In the genomic region with DNA sequence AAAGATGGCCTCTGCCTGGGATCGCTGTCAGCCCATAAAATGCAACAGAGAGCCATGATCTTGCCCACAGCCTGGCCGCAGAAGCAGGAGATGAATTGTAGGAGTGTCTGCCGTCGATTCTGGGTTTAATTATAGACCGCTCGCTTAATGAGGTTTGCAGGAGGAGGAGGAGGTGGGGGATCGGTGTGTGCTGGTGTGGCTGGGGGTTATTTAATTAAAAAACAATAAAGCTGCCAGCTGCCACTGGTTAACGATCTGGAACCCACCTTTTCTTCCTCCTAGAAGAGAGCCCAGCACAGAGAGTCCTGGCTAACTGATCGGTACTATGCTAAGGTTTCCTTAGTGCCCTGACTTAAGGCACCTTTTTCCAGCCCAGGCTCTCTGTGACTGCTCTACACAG, we compare ENCODE assay signal across 17 mouse cellular contexts.
DNase-seq lines count a peak whose midpoint lies in the region; ATAC-seq and TF ChIP-seq lines count a peak whose summit lies in the region.
"Had no signal": no experiment of that assay in that cellular context is flagged by ENCODE, and none has a peak within 500 bp of the region (broad histone marks: within the 10 kb centered on the region; RNA-seq: fewer than 3 reads in every experiment).

No protein-coding gene starts in this region.

- 0 out of 2 replicates have a peak, but pooled peaks cover 7% of the 10 kb centered on the region for H3K4me1 ChIP-seq in hindbrain, embryonic 12.5 days
- no peaks in the 10 kb centered on the region for H3K4me1 ChIP-seq in hindbrain, postnatal 0 days (ENCODE audit: insufficient read depth, low read length)
- no peaks in the 10 kb centered on the region for H3K4me1 ChIP-seq in neural tube, embryonic 12.5 days
- H3K4me1 ChIP-seq: embryonic facial prominence, embryonic 12.5 days; midbrain, embryonic 15.5 days had no signal

- peak overlapping the region; percentile 66 for H3K27ac ChIP-seq in hindbrain, embryonic 12.5 days
- no peak overlapping the region for H3K27ac ChIP-seq in hindbrain, postnatal 0 days
- H3K27ac ChIP-seq in neural tube, embryonic 12.5 days, result no peak overlapping the region
- H3K27ac ChIP-seq: embryonic facial prominence, embryonic 12.5 days; left cerebral cortex, adult 2 months; limb, embryonic 15.5 days; midbrain, embryonic 15.5 days had no signal

- H3K9me3 ChIP-seq in hindbrain, embryonic 12.5 days (replicated peaks), result no peaks in the 10 kb centered on the region
- no peaks in the 10 kb centered on the region for H3K9me3 ChIP-seq in hindbrain, postnatal 0 days (ENCODE audit: low read length)
- H3K9me3 ChIP-seq in neural tube, embryonic 12.5 days, result no peaks in the 10 kb centered on the region
- H3K9me3 ChIP-seq: embryonic facial prominence, embryonic 12.5 days; limb, embryonic 15.5 days; midbrain, embryonic 15.5 days had no signal

- H3K9ac ChIP-seq in hindbrain, embryonic 12.5 days, result no peak overlapping the region
- H3K9ac ChIP-seq in hindbrain, postnatal 0 days (replicated peaks; ENCODE audit: low read length), result no peak overlapping the region
- H3K9ac ChIP-seq in neural tube, embryonic 12.5 days, result no peak overlapping the region
- H3K9ac ChIP-seq: embryonic facial prominence, embryonic 12.5 days; limb, embryonic 15.5 days; midbrain, embryonic 15.5 days had no signal

- H3K4me2 ChIP-seq in hindbrain, embryonic 12.5 days (replicated peaks), result no peak overlapping the region
- H3K4me2 ChIP-seq in hindbrain, postnatal 0 days (ENCODE audit: low read depth, low read length), result no peak overlapping the region
- no peak overlapping the region for H3K4me2 ChIP-seq in neural tube, embryonic 12.5 days (replicated peaks)
- H3K4me2 ChIP-seq: embryonic facial prominence, embryonic 12.5 days; limb, embryonic 15.5 days; midbrain, embryonic 15.5 days had no signal

- TF ChIP-seq POLR2A in brain, embryonic 14.5 days (IDR thresholded peaks at IDR 0.05; ENCODE audit: borderline replicate concordance, extremely low read depth, insufficient read depth, insufficient read length, poor library complexity, severe bottlenecking), result no peak

- 26% methylated on average over 9 of the region's 9 CpGs for WGBS in hindbrain, embryonic 12.5 days
- 41% methylated on average over 9 of the region's 9 CpGs for WGBS in hindbrain, postnatal 0 days
- WGBS in neural tube, embryonic 12.5 days, result 16% methylated on average over 9 of the region's 9 CpGs

- no peaks in the 10 kb centered on the region for H3K36me3 ChIP-seq in hindbrain, embryonic 12.5 days
- H3K36me3 ChIP-seq in hindbrain, postnatal 0 days (ENCODE audit: insufficient read depth, low read length), result no peaks in the 10 kb centered on the region
- no peaks in the 10 kb centered on the region for H3K36me3 ChIP-seq in neural tube, embryonic 12.5 days
- H3K36me3 ChIP-seq: embryonic facial prominence, embryonic 12.5 days; limb, embryonic 15.5 days; midbrain, embryonic 15.5 days had no signal

- no peak for DNase-seq in hindbrain, postnatal 0 days (ENCODE audit: low spot score)
- peak; percentile 72 for DNase-seq in brain, embryonic 14.5 days (ENCODE audit: low read depth)
- DNase-seq in forelimb bud, embryonic 11.5 days (ENCODE audit: low read depth, low spot score), result peak; percentile 62
- no peak for DNase-seq in frontal cortex, postnatal 10 days (ENCODE audit: low spot score in 2 of 2)
- no peak for DNase-seq in cerebellum, adult 9-10 months
- DNase-seq: adrenal gland, postnatal 14 days; cerebellum, adult 9-11 months; gastrocnemius, postnatal 14 days; heart, postnatal 10 days; lung, adult 2 months; lung, postnatal 4 days had no signal

- no peaks in the 10 kb centered on the region for H3K27me3 ChIP-seq in hindbrain, embryonic 12.5 days
- no peaks in the 10 kb centered on the region for H3K27me3 ChIP-seq in hindbrain, postnatal 0 days (ENCODE audit: insufficient read depth, low read length)
- H3K27me3 ChIP-seq in neural tube, embryonic 12.5 days (replicated peaks), result no peaks in the 10 kb centered on the region
- H3K27me3 ChIP-seq: embryonic facial prominence, embryonic 12.5 days; limb, embryonic 15.5 days; midbrain, embryonic 15.5 days had no signal

- peak; percentile 71 for ATAC-seq in hindbrain, embryonic 12.5 days (ENCODE audit: low FRiP score)
- no peak for ATAC-seq in hindbrain, postnatal 0 days
- ATAC-seq in neural tube, embryonic 12.5 days (ENCODE audit: low FRiP score, low read depth), result peak; percentile 21; the same call in 1 of the 2 replicates
- ATAC-seq: midbrain, embryonic 15.5 days had no signal

- TF ChIP-seq CTCF in hindbrain, postnatal 0 days (IDR thresholded peaks at IDR 0.05; ENCODE audit: low read depth), result no peak
- no peak for TF ChIP-seq CTCF in brain, embryonic 14.5 days (IDR thresholded peaks at IDR 0.05; ENCODE audit: borderline replicate concordance, extremely low read depth, insufficient read depth, insufficient read length)

- no peak overlapping the region for H3K4me3 ChIP-seq in hindbrain, embryonic 12.5 days
- H3K4me3 ChIP-seq in hindbrain, postnatal 0 days (ENCODE audit: low read length), result no peak overlapping the region
- H3K4me3 ChIP-seq in neural tube, embryonic 12.5 days, result no peak overlapping the region
- H3K4me3 ChIP-seq: embryonic facial prominence, embryonic 12.5 days; left cerebral cortex, adult 2 months; limb, embryonic 15.5 days; midbrain, embryonic 15.5 days had no signal

Comparison
In these comparisons a context has a peak if more than half of its experiments do, and no peak if none do; other contexts are left out.
1. DNase-seq: peak in brain, embryonic 14.5 days (single experiment) and forelimb bud, embryonic 11.5 days (single experiment); none in hindbrain, postnatal 0 days (single experiment), frontal cortex, postnatal 10 days (0 of 2) and cerebellum, adult 9-10 months (single experiment).